Mouse (Mus musculus) intestine, embryonic 16.5 days (tissue): ENCODE measurements around the gene Car9. TPM values are rescaled to one million over a fixed set of nuclear protein-coding genes. Genes with fewer than 3 reads are reported as not detected.

Source experiments
- ATAC-seq: fragments of 200-750 bp; cut with Nextera tagmentation; 2 replicates; pipeline ENCODE4 v1.8.0; 2017; ENCODE audit warnings: moderate TSS enrichment, moderate library complexity
- H3K27ac ChIP-seq: fragments of 300-500 bp; sonication (generic); 2 replicates; pipeline ENCODE4 v1.5.1; 2014; ENCODE audit warnings: mild to moderate bottlenecking, low read length
- H3K27me3 ChIP-seq: fragments of 300-500 bp; sonication (generic); replicated peaks from 2 replicates; pipeline ENCODE4 v1.6.1; 2014; ENCODE audit warnings: low read length, control low read depth, mixed read lengths; ENCODE audit not compliant: control insufficient read depth, insufficient read depth
- H3K36me3 ChIP-seq: fragments of 300-500 bp; sonication (generic); 2 replicates; pipeline ENCODE4 v1.6.1; 2014; ENCODE audit warnings: low read length, control low read depth; ENCODE audit not compliant: control insufficient read depth, insufficient read depth
- H3K4me1 ChIP-seq: fragments of 300-500 bp; sonication (generic); 2 replicates; pipeline ENCODE4 v1.6.1; 2014; ENCODE audit warnings: low read length, control low read depth, mixed read lengths; ENCODE audit not compliant: control insufficient read depth, insufficient read depth
- H3K4me2 ChIP-seq: fragments of 300-500 bp; sonication (generic); 2 replicates; pipeline ENCODE4 v1.6.1; 2014; ENCODE audit warnings: low read depth, low read length, control low read depth
- H3K4me3 ChIP-seq: fragments of 300-500 bp; sonication (generic); 2 replicates; pipeline ENCODE4 v1.5.1; 2014; ENCODE audit warnings: mild to moderate bottlenecking, low read length
- H3K9ac ChIP-seq: fragments of 300-500 bp; sonication (generic); 2 replicates; pipeline ENCODE4 v1.6.1; 2014; ENCODE audit warnings: low read depth, low read length
- H3K9me3 ChIP-seq: fragments of 300-500 bp; sonication (generic); 2 replicates; pipeline ENCODE4 v1.6.1; 2016; ENCODE audit warnings: low read length, control low read depth; ENCODE audit not compliant: control insufficient read depth
- WGBS: fragments of 180-500 bp; shearing (Covaris S2); extraction: QIAGEN DNeasy Blood & Tissue Kit; methylation state at CpG from one replicate; pipeline ENCODE4 v1.1.7; 2014; 5-methylcytosine and 5-hydroxymethylcytosine counted together
- polyA plus RNA-seq: library from polyadenylated mRNA; unstranded; fragments of >200 nt; fragmentation: Nextera tagmentation; extraction: Ambion mirVana; gene quantifications from 2 replicates; pipeline ENCODE4 v1.2.1, GENCODE M21; 2015

The Car9 gene
- polyA plus RNA-seq, 1 experiment from 2014 or later = 25.0 TPM

- no peaks in the 10 kb centered on the region for H3K27me3 ChIP-seq
- no peak overlapping the region for H3K4me3 ChIP-seq
- no peak overlapping the region for H3K4me2 ChIP-seq
- H3K36me3 ChIP-seq = no peaks in the 10 kb centered on the region
- H3K9me3 ChIP-seq = no peaks in the 10 kb centered on the region
- peaks cover 17% of the 10 kb centered on the region for H3K4me1 ChIP-seq
- H3K9ac ChIP-seq = no peak overlapping the region
- no peak for ATAC-seq
- WGBS = 68% methylated on average over 7 of the region's 7 CpGs
- no peak overlapping the region for H3K27ac ChIP-seq
These were observed 5.9 kb downstream of the Car9 start for GRCm38 (mm10) chr4:43512653-43513052.

- no peak overlapping the region for H3K4me2 ChIP-seq
- WGBS = 91% methylated on average over 4 of the region's 4 CpGs
- no peak overlapping the region for H3K4me3 ChIP-seq
- H3K27ac ChIP-seq = no peak overlapping the region
- no peaks in the 10 kb centered on the region for H3K27me3 ChIP-seq
- no peak overlapping the region for H3K9ac ChIP-seq
- peaks cover 11% of the 10 kb centered on the region for H3K4me1 ChIP-seq
- no peaks in the 10 kb centered on the region for H3K36me3 ChIP-seq
- no peaks in the 10 kb centered on the region for H3K9me3 ChIP-seq
- no peak for ATAC-seq
These were observed 6.5 kb downstream of the Car9 start for GRCm38 (mm10) chr4:43513300-43513699.

- WGBS = 68% methylated on average over 4 of the region's 4 CpGs
- ATAC-seq = no peak
- H3K9ac ChIP-seq = no peak overlapping the region
- H3K27me3 ChIP-seq = no peaks in the 10 kb centered on the region
- no peak overlapping the region for H3K27ac ChIP-seq
- no peaks in the 10 kb centered on the region for H3K9me3 ChIP-seq
- H3K36me3 ChIP-seq = no peaks in the 10 kb centered on the region
- H3K4me2 ChIP-seq = no peak overlapping the region
- no peak overlapping the region for H3K4me3 ChIP-seq
- H3K4me1 ChIP-seq = peaks cover 8% of the 10 kb centered on the region
These were observed 7.0 kb downstream of the Car9 start for GRCm38 (mm10) chr4:43513791-43514190.

- peaks cover 4% of the 10 kb centered on the region; the same call in 1 of the 2 replicates for H3K27me3 ChIP-seq
- H3K4me1 ChIP-seq = peaks cover 15% of the 10 kb centered on the region
- no peaks in the 10 kb centered on the region for H3K9me3 ChIP-seq
- peak; percentile 30 for ATAC-seq
- WGBS = 59% methylated on average over 11 of the region's 11 CpGs
- H3K27ac ChIP-seq = no peak overlapping the region
- H3K4me3 ChIP-seq = no peak overlapping the region
- no peaks in the 10 kb centered on the region for H3K36me3 ChIP-seq
- H3K9ac ChIP-seq = no peak overlapping the region
- H3K4me2 ChIP-seq = no peak overlapping the region
These were observed 9.3 kb downstream of the Car9 start for GRCm38 (mm10) chr4:43515764-43516708.

- Histone ChIP-seq H3K36me3 (no peaks in the 10 kb centered on the region), H3K27ac (no peak overlapping the region), H3K9me3 (no peaks in the 10 kb centered on the region), H3K4me3 (peak overlapping the region; percentile 24), H3K27me3 (peaks cover 4% of the 10 kb centered on the region; the same call in 1 of the 2 replicates), H3K4me2 (peak overlapping the region; percentile 36), H3K9ac (no peak overlapping the region), H3K4me1 (peaks cover 31% of the 10 kb centered on the region)
- 33% methylated on average over 10 of the region's 10 CpGs for WGBS
- ATAC-seq = no peak
These were observed 12.8 kb downstream of the Car9 start for GRCm38 (mm10) chr4:43519551-43519950.

- Histone ChIP-seq H3K27ac (no peak overlapping the region), H3K4me2 (peak overlapping the region; percentile 36), H3K9ac (no peak overlapping the region), H3K4me1 (peaks cover 31% of the 10 kb centered on the region), H3K36me3 (no peaks in the 10 kb centered on the region), H3K9me3 (no peaks in the 10 kb centered on the region), H3K4me3 (peak overlapping the region; percentile 24), H3K27me3 (peaks cover 4% of the 10 kb centered on the region; the same call in 1 of the 2 replicates)
- ATAC-seq = peak; percentile 39
- WGBS = 9% methylated on average over 6 of the region's 6 CpGs
These were observed 13.2 kb downstream of the Car9 start for GRCm38 (mm10) chr4:43519956-43520355.

- ATAC-seq = no peak
- peaks cover 7% of the 10 kb centered on the region for H3K36me3 ChIP-seq
- H3K9ac ChIP-seq = no peak overlapping the region
- H3K4me3 ChIP-seq = no peak overlapping the region
- 62% methylated on average over 5 of the region's 5 CpGs for WGBS
- no peaks in the 10 kb centered on the region for H3K9me3 ChIP-seq
- peaks cover 14% of the 10 kb centered on the region for H3K4me1 ChIP-seq
- no peak overlapping the region for H3K27ac ChIP-seq
- no peaks in the 10 kb centered on the region; the same call in 1 of the 2 replicates for H3K27me3 ChIP-seq
- H3K4me2 ChIP-seq = no peak overlapping the region
These were observed 21.1 kb downstream of the Car9 start for GRCm38 (mm10) chr4:43527880-43528279.

GRCm38 (mm10) chr4:43528487-43528886 is 21.7 kb downstream of the Car9 start:
- Histone ChIP-seq H3K27ac (no peak overlapping the region), H3K9me3 (no peaks in the 10 kb centered on the region), H3K4me2 (no peak overlapping the region), H3K4me3 (no peak overlapping the region), H3K36me3 (peaks cover 10% of the 10 kb centered on the region), H3K27me3 (no peaks in the 10 kb centered on the region), H3K4me1 (peaks cover 10% of the 10 kb centered on the region), H3K9ac (no peak overlapping the region)
- 82% methylated on average over 9 of the region's 9 CpGs for WGBS
- ATAC-seq = no peak

GRCm38 (mm10) chr4:43530081-43530501 is 23.3 kb downstream of the Car9 start:
- Histone ChIP-seq H3K4me3 (no peak overlapping the region), H3K9ac (no peak overlapping the region), H3K4me2 (no peak overlapping the region), H3K27ac (peak overlapping the region; percentile 18; the same call in 1 of the 2 replicates), H3K9me3 (no peaks in the 10 kb centered on the region), H3K36me3 (peaks cover 16% of the 10 kb centered on the region), H3K4me1 (peaks cover 7% of the 10 kb centered on the region; the same call in 1 of the 2 replicates), H3K27me3 (no peaks in the 10 kb centered on the region)
- peak; percentile 17; the same call in 1 of the 2 replicates for ATAC-seq
- 47% methylated on average over 8 of the region's 8 CpGs for WGBS
